In genomic region chr10:79918231-79919078, GRCm38 (mm10) we compare ENCODE assay signal across 8 mouse cellular contexts. TPM values are rescaled to one million over a fixed set of nuclear protein-coding genes. Genes with fewer than 3 reads are reported as not detected.
A peak's percentile ranks its signal among the peaks of the same experiment; 100 is the strongest.
DNase-seq lines count a peak whose midpoint lies in the region; ATAC-seq and TF ChIP-seq lines count a peak whose summit lies in the region.

No protein-coding gene starts in this region.

- peaks cover 62% of the 10 kb centered on the region for H3K27me3 ChIP-seq in forebrain, embryonic 12.5 days
- H3K27me3 ChIP-seq in forebrain, embryonic 15.5 days: peaks cover 62% of the 10 kb centered on the region
- peaks cover 61% of the 10 kb centered on the region for H3K27me3 ChIP-seq in E14TG2a.4 (ENCODE audit: insufficient read depth, low read length)
- peaks cover 61% of the 10 kb centered on the region for H3K27me3 ChIP-seq in heart, postnatal 0 days (ENCODE audit: control insufficient read depth, insufficient read depth, low read length)
- peaks cover 58% of the 10 kb centered on the region for H3K27me3 ChIP-seq in lung, embryonic 16.5 days (ENCODE audit: control insufficient read depth, insufficient read depth, low read depth, low read length)

- H3K9ac ChIP-seq in forebrain, embryonic 12.5 days: 0 out of 2 replicates have a peak overlapping the region, but pooled peaks have one; percentile 1
- H3K9ac ChIP-seq in forebrain, embryonic 15.5 days (replicated peaks): no peak overlapping the region
- no peak overlapping the region for H3K9ac ChIP-seq in heart, postnatal 0 days (replicated peaks; ENCODE audit: low read depth, low read length)
- H3K9ac ChIP-seq in lung, embryonic 16.5 days (ENCODE audit: low read length): peak overlapping the region; percentile 54

- ATAC-seq in forebrain, embryonic 12.5 days (ENCODE audit: low FRiP score): no peak
- no peak for ATAC-seq in forebrain, embryonic 15.5 days (replicated peaks)
- no peak for ATAC-seq in heart, postnatal 0 days (ENCODE audit: insufficient read depth, low read depth)
- peak; percentile 8; the same call in 1 of the 2 replicates for ATAC-seq in lung, embryonic 16.5 days (ENCODE audit: low read depth)

- H3K4me3 ChIP-seq in forebrain, embryonic 12.5 days (replicated peaks): peak overlapping the region; percentile 7
- no peak overlapping the region for H3K4me3 ChIP-seq in forebrain, embryonic 15.5 days
- peak overlapping the region; percentile 65 for H3K4me3 ChIP-seq in E14TG2a.4 (replicated peaks; ENCODE audit: low read length)
- H3K4me3 ChIP-seq in heart, postnatal 0 days (ENCODE audit: low read depth, low read length): no peak overlapping the region
- H3K4me3 ChIP-seq in lung, embryonic 16.5 days (ENCODE audit: low read length): peak overlapping the region; percentile 25

- H3K27ac ChIP-seq in forebrain, embryonic 12.5 days: no peak overlapping the region
- no peak overlapping the region for H3K27ac ChIP-seq in forebrain, embryonic 15.5 days (replicated peaks)
- no peak overlapping the region for H3K27ac ChIP-seq in heart, postnatal 0 days (ENCODE audit: low read depth)
- H3K27ac ChIP-seq in lung, embryonic 16.5 days (ENCODE audit: low read length): no peak overlapping the region

- DNase-seq in heart, postnatal 0 days (ENCODE audit: low spot score): no peak
- no peak for DNase-seq in urinary bladder, adult 2 months (ENCODE audit: low spot score)
- no peak for DNase-seq in layer of hippocampus, adult 9-10 months (ENCODE audit: low spot score)
- no peak for DNase-seq in urinary bladder, postnatal 25 days (ENCODE audit: low spot score)

- WGBS in forebrain, embryonic 12.5 days: 3% methylated on average over 34 of the region's 35 CpGs
- 3% methylated on average over 34 of the region's 35 CpGs for WGBS in forebrain, embryonic 15.5 days
- 6% methylated on average over 35 of the region's 35 CpGs for WGBS in heart, postnatal 0 days
- 8% methylated on average over 35 of the region's 35 CpGs for WGBS in lung, embryonic 16.5 days

- TF ChIP-seq EP300 in heart, postnatal 0 days (IDR thresholded peaks at IDR 0.05; ENCODE audit: low read depth): no peak

- no peak for TF ChIP-seq CTCF in E14TG2a.4 (conservative IDR thresholded peaks at IDR 0.05; ENCODE audit: low read length)
- no peak for TF ChIP-seq CTCF in heart, postnatal 0 days (IDR thresholded peaks at IDR 0.05; ENCODE audit: low read depth)

- no peaks in the 10 kb centered on the region for H3K9me3 ChIP-seq in forebrain, embryonic 12.5 days
- H3K9me3 ChIP-seq in forebrain, embryonic 15.5 days: no peaks in the 10 kb centered on the region
- no peaks in the 10 kb centered on the region for H3K9me3 ChIP-seq in E14TG2a.4 (ENCODE audit: low read length)
- no peaks in the 10 kb centered on the region for H3K9me3 ChIP-seq in heart, postnatal 0 days (replicated peaks; ENCODE audit: control insufficient read depth, low read length)
- no peaks in the 10 kb centered on the region for H3K9me3 ChIP-seq in lung, embryonic 16.5 days (ENCODE audit: control insufficient read depth, low read length)

- 0 out of 2 replicates have a peak overlapping the region, but pooled peaks have one; percentile 4 for H3K4me2 ChIP-seq in forebrain, embryonic 12.5 days
- H3K4me2 ChIP-seq in forebrain, embryonic 15.5 days (replicated peaks): no peak overlapping the region
- peak overlapping the region; percentile 36 for H3K4me2 ChIP-seq in heart, postnatal 0 days (ENCODE audit: low read depth, low read length)
- peak overlapping the region; percentile 46 for H3K4me2 ChIP-seq in lung, embryonic 16.5 days (ENCODE audit: low read depth, low read length)

- H3K4me1 ChIP-seq in forebrain, embryonic 12.5 days: peaks cover 63% of the 10 kb centered on the region
- peaks cover 48% of the 10 kb centered on the region for H3K4me1 ChIP-seq in forebrain, embryonic 15.5 days
- peaks cover 78% of the 10 kb centered on the region for H3K4me1 ChIP-seq in E14TG2a.4 (replicated peaks; ENCODE audit: low read depth, low read length)
- H3K4me1 ChIP-seq in heart, postnatal 0 days (ENCODE audit: control insufficient read depth, insufficient read depth): peaks cover 32% of the 10 kb centered on the region
- H3K4me1 ChIP-seq in lung, embryonic 16.5 days (replicated peaks; ENCODE audit: control insufficient read depth, insufficient read depth, low read length): peaks cover 35% of the 10 kb centered on the region

- no peaks in the 10 kb centered on the region for H3K36me3 ChIP-seq in forebrain, embryonic 12.5 days (replicated peaks)
- no peaks in the 10 kb centered on the region for H3K36me3 ChIP-seq in forebrain, embryonic 15.5 days
- no peaks in the 10 kb centered on the region; the same call in 1 of the 2 replicates for H3K36me3 ChIP-seq in E14TG2a.4 (ENCODE audit: insufficient read depth, low read length)
- no peaks in the 10 kb centered on the region for H3K36me3 ChIP-seq in heart, postnatal 0 days (replicated peaks; ENCODE audit: control insufficient read depth, insufficient read depth, low read length)
- H3K36me3 ChIP-seq in lung, embryonic 16.5 days (ENCODE audit: control insufficient read depth, insufficient read depth, low read length): no peaks in the 10 kb centered on the region

RNA-seq across cellular contexts. Expression of gene Kiss1r, which starts 1.7 kb away (rescaled TPM):
- 0.96 and 1.1 TPM in 2 replicates for polyA plus RNA-seq in forebrain, embryonic 12.5 days (2016; fragmentation: Nextera tagmentation; extraction: Ambion mirVana)
- 2.2 and 2.7 TPM in 2 replicates for polyA plus RNA-seq in forebrain, embryonic 15.5 days (2015; fragmentation: Nextera tagmentation; extraction: Ambion mirVana)
- total RNA-seq in heart, postnatal 0 days (2014; rRNA removed; ENCODE audit: low replicate concordance): not detected in 2 replicates
- 0.45 and 0.57 TPM in 2 replicates for polyA plus RNA-seq in heart, postnatal 0 days (2015; fragmentation: Nextera tagmentation; extraction: Ambion mirVana)
- 1.0 and 1.1 TPM in 2 replicates for polyA plus RNA-seq in lung, embryonic 16.5 days (2015; fragmentation: Nextera tagmentation; extraction: Ambion mirVana)
- 5.5 and 5.7 TPM in 2 replicates for polyA plus RNA-seq in urinary bladder, adult 2 months (2012; rRNA removed)

RNA-seq across cellular contexts. Expression of gene R3hdm4, which starts 2.6 kb away (rescaled TPM):
- polyA plus RNA-seq in forebrain, embryonic 12.5 days (2016; fragmentation: Nextera tagmentation; extraction: Ambion mirVana): 162 and 173 TPM in 2 replicates
- 272 and 277 TPM in 2 replicates for polyA plus RNA-seq in forebrain, embryonic 15.5 days (2015; fragmentation: Nextera tagmentation; extraction: Ambion mirVana)
- total RNA-seq in heart, postnatal 0 days (2014; rRNA removed; ENCODE audit: low replicate concordance): 40.9 and 58.4 TPM in 2 replicates
- polyA plus RNA-seq in heart, postnatal 0 days (2015; fragmentation: Nextera tagmentation; extraction: Ambion mirVana): 104 and 107 TPM in 2 replicates
- polyA plus RNA-seq in lung, embryonic 16.5 days (2015; fragmentation: Nextera tagmentation; extraction: Ambion mirVana): 151 and 155 TPM in 2 replicates
- 140 and 147 TPM in 2 replicates for polyA plus RNA-seq in urinary bladder, adult 2 months (2012; rRNA removed)

RNA-seq across cellular contexts. Expression of gene Gm26602, which starts 7.8 kb away (rescaled TPM):
- polyA plus RNA-seq in forebrain, embryonic 12.5 days (2016; fragmentation: Nextera tagmentation; extraction: Ambion mirVana): 35.1 and 53.2 TPM in 2 replicates
- polyA plus RNA-seq in forebrain, embryonic 15.5 days (2015; fragmentation: Nextera tagmentation; extraction: Ambion mirVana): 10.4 and 21.1 TPM in 2 replicates
- not detected in 2 replicates for total RNA-seq in heart, postnatal 0 days (2014; rRNA removed; ENCODE audit: low replicate concordance)
- polyA plus RNA-seq in heart, postnatal 0 days (2015; fragmentation: Nextera tagmentation; extraction: Ambion mirVana): 4.0 and 6.0 TPM in 2 replicates
- polyA plus RNA-seq in lung, embryonic 16.5 days (2015; fragmentation: Nextera tagmentation; extraction: Ambion mirVana): 12.8 TPM in 1 of 2 replicates, not detected in the other
- not detected in 2 replicates for polyA plus RNA-seq in urinary bladder, adult 2 months (2012; rRNA removed)

RNA-seq across cellular contexts. Expression of gene Arid3a, which starts 8.4 kb away (rescaled TPM):
- polyA plus RNA-seq in forebrain, embryonic 12.5 days (2016; fragmentation: Nextera tagmentation; extraction: Ambion mirVana): 4.5 and 4.7 TPM in 2 replicates
- 2.7 and 3.1 TPM in 2 replicates for polyA plus RNA-seq in forebrain, embryonic 15.5 days (2015; fragmentation: Nextera tagmentation; extraction: Ambion mirVana)
- total RNA-seq in heart, postnatal 0 days (2014; rRNA removed; ENCODE audit: low replicate concordance): 5.3 and 5.6 TPM in 2 replicates
- polyA plus RNA-seq in heart, postnatal 0 days (2015; fragmentation: Nextera tagmentation; extraction: Ambion mirVana): 0.65 and 0.77 TPM in 2 replicates
- polyA plus RNA-seq in lung, embryonic 16.5 days (2015; fragmentation: Nextera tagmentation; extraction: Ambion mirVana): 4.1 and 4.8 TPM in 2 replicates
- 3.8 and 4.1 TPM in 2 replicates for polyA plus RNA-seq in urinary bladder, adult 2 months (2012; rRNA removed)

RNA-seq across cellular contexts. Expression of gene Med16, which starts 9.7 kb away (rescaled TPM):
- polyA plus RNA-seq in forebrain, embryonic 12.5 days (2016; fragmentation: Nextera tagmentation; extraction: Ambion mirVana): 59.9 and 62.3 TPM in 2 replicates
- polyA plus RNA-seq in forebrain, embryonic 15.5 days (2015; fragmentation: Nextera tagmentation; extraction: Ambion mirVana): 53.2 and 56.6 TPM in 2 replicates
- 64.7 and 77.6 TPM in 2 replicates for total RNA-seq in heart, postnatal 0 days (2014; rRNA removed; ENCODE audit: low replicate concordance)
- 30.9 and 36.2 TPM in 2 replicates for polyA plus RNA-seq in heart, postnatal 0 days (2015; fragmentation: Nextera tagmentation; extraction: Ambion mirVana)
- polyA plus RNA-seq in lung, embryonic 16.5 days (2015; fragmentation: Nextera tagmentation; extraction: Ambion mirVana): 48.3 and 51.2 TPM in 2 replicates
- 31.7 and 40.9 TPM in 2 replicates for polyA plus RNA-seq in urinary bladder, adult 2 months (2012; rRNA removed)

Comparison
In these comparisons a context has a peak if more than half of its experiments do, and no peak if none do; other contexts are left out.
1. H3K4me3 ChIP-seq: peak in forebrain, embryonic 12.5 days (single experiment), E14TG2a.4 (single experiment) and lung, embryonic 16.5 days (single experiment); none in forebrain, embryonic 15.5 days (single experiment) and heart, postnatal 0 days (single experiment).
2. H3K9ac ChIP-seq: peak in forebrain, embryonic 12.5 days (single experiment) and lung, embryonic 16.5 days (single experiment); none in forebrain, embryonic 15.5 days (single experiment) and heart, postnatal 0 days (single experiment).